Mouse (Mus musculus): ENCODE measurements around the gene Rdh16f1.

GRCm38 (mm10) chr10:127730285-127730932 is 29.2 kb upstream of the Rdh16f1 start:
- TF ChIP-seq ZC3H11A (IDR thresholded peaks at IDR 0.05; ENCODE audit: borderline replicate concordance, low read depth, low read length) (no peak), MAFK (IDR thresholded peaks at IDR 0.05; ENCODE audit: insufficient read depth, low read depth, low read length) (no peak), HCFC1 (IDR thresholded peaks at IDR 0.05; ENCODE audit: borderline replicate concordance, insufficient read depth, low read length) (no peak)
